Mouse (Mus musculus) CH12.LX (cell line): ENCODE measurements at regions not wholly inside any gene's neighbourhood (a gene's known extent, or its start where the extent isn't known, plus 50 kb on each side); places are given as distances from the start of the nearest gene placed in this dataset.

Source experiments
- DNase-seq: peaks from one replicate; pipeline ENCODE4 v3.0.0-alpha.2; 2013; ENCODE audit errors: extremely low read depth
- H3K27ac ChIP-seq: 2 replicates; pipeline ENCODE4 v1.5.1; 2012; ENCODE audit warnings: low read depth, mild to moderate bottlenecking, control low read depth, moderate library complexity; ENCODE audit not compliant: insufficient read depth
- H3K27me3 ChIP-seq: replicated peaks from 2 replicates; pipeline ENCODE3; 2012; ENCODE audit warnings: inconsistent platforms
- H3K36me3 ChIP-seq, 2 experiments: replicated peaks in 1 of 2; 2 replicates each; pipeline versions ENCODE3 to v1.6.1; 2012; ENCODE audit warnings: inconsistent platforms in 1 of 2, low read length in 1 of 2, mild to moderate bottlenecking in 1 of 2, mixed read lengths in 1 of 2, moderate library complexity in 1 of 2; ENCODE audit not compliant: control insufficient read depth in 1 of 2, insufficient read depth in 1 of 2
- H3K4me1 ChIP-seq, 2 experiments: 2 replicates each; pipeline ENCODE4 v1.6.1; 2012; ENCODE audit warnings: inconsistent platforms in 1 of 2, moderate library complexity in 1 of 2; ENCODE audit not compliant: insufficient read depth in 2 of 2, control insufficient read depth in 1 of 2
- H3K4me2 ChIP-seq: 2 replicates; pipeline ENCODE4 v1.6.1; 2012; ENCODE audit warnings: low read depth, mild to moderate bottlenecking, control low read depth; ENCODE audit not compliant: poor library complexity, insufficient read depth, severe bottlenecking
- H3K4me3 ChIP-seq, 3 experiments: fragments of 150-350 bp in 1 of 3; sonication (generic) in 1 of 3; replicated peaks in 1 of 3; 2 replicates each; pipeline versions ENCODE3 to v1.5.1; 2011 to 2012; ENCODE audit warnings: low read depth in 2 of 3, low read length in 2 of 3, mild to moderate bottlenecking in 2 of 3, moderate library complexity in 2 of 3, control low read depth in 1 of 3, improper control_type of control experiment in 1 of 3, inconsistent platforms in 1 of 3, mixed read lengths in 1 of 3; ENCODE audit not compliant: poor library complexity in 1 of 3
- H3K79me2 ChIP-seq: replicated peaks from 2 replicates; pipeline ENCODE4 v1.6.1; 2012; ENCODE audit warnings: mild to moderate bottlenecking, moderate library complexity; ENCODE audit not compliant: control insufficient read depth, poor library complexity, insufficient read depth, severe bottlenecking; ENCODE audit errors: extremely low read depth
- H3K9ac ChIP-seq: 2 replicates; pipeline ENCODE4 v1.6.1; 2012; ENCODE audit warnings: low read depth, mild to moderate bottlenecking, control low read depth, moderate library complexity; ENCODE audit not compliant: insufficient read depth
- H3K9me3 ChIP-seq: replicated peaks from 2 replicates; pipeline ENCODE3; 2012; ENCODE audit warnings: low read length, inconsistent platforms, mixed read lengths
- BHLHE40 ChIP-seq: IDR thresholded peaks from 2 replicates; pipeline ENCODE4 v1.6.1; 2011; ENCODE audit warnings: mild to moderate bottlenecking, low read depth, low read length, improper control_type of control experiment
- CHD1 ChIP-seq: IDR thresholded peaks from 2 replicates; pipeline ENCODE4 v1.6.1; 2012; ENCODE audit warnings: low read depth, low read length, improper control_type of control experiment, inconsistent platforms
- CTCF ChIP-seq, 2 experiments: IDR thresholded peaks in 1 of 2; conservative IDR thresholded peaks in 1 of 2; 2 replicates each; pipeline ENCODE4 v1.5.1; 2011 to 2012; ENCODE audit warnings: low read depth in 2 of 2, low read length in 2 of 2, improper control_type of control experiment in 1 of 2, inconsistent platforms in 1 of 2, mild to moderate bottlenecking in 1 of 2, moderate library complexity in 1 of 2
- EP300 ChIP-seq: IDR thresholded peaks from 2 replicates; pipeline ENCODE4 v1.6.1; 2011; ENCODE audit warnings: low read length, improper control_type of control experiment
- ETS1 ChIP-seq: conservative IDR thresholded peaks from 2 replicates; pipeline ENCODE4 v1.6.1; 2012; ENCODE audit warnings: low read depth, mild to moderate bottlenecking, inconsistent platforms, low read length, improper control_type of control experiment, moderate library complexity
- GABPA ChIP-seq: IDR thresholded peaks from 2 replicates; pipeline ENCODE4 v1.6.1; 2012; ENCODE audit warnings: low read depth, low read length, improper control_type of control experiment, inconsistent platforms; ENCODE audit not compliant: insufficient replicate concordance
- IRF4 ChIP-seq: IDR thresholded peaks from 2 replicates; pipeline ENCODE4 v1.6.1; 2014; ENCODE audit warnings: low read depth, mild to moderate bottlenecking, inconsistent platforms, low read length, improper control_type of control experiment
- KAT2A ChIP-seq: IDR thresholded peaks from 2 replicates; pipeline ENCODE4 v1.6.1; 2012; ENCODE audit warnings: low read length, improper control_type of control experiment, inconsistent platforms; ENCODE audit not compliant: insufficient replicate concordance
- MAX ChIP-seq: IDR thresholded peaks from 2 replicates; pipeline ENCODE4 v1.6.1; 2011; ENCODE audit warnings: low read length, improper control_type of control experiment
- MXI1 ChIP-seq: IDR thresholded peaks from 2 replicates; pipeline ENCODE4 v1.6.1; 2011; ENCODE audit warnings: mild to moderate bottlenecking, low read depth, low read length, improper control_type of control experiment
- NELFE ChIP-seq: IDR thresholded peaks from 2 replicates; pipeline ENCODE4 v1.6.1; 2011; ENCODE audit warnings: low read depth, low read length, improper control_type of control experiment
- NRF1 ChIP-seq: IDR thresholded peaks from 2 replicates; pipeline ENCODE4 v1.6.1; 2014; ENCODE audit warnings: low read depth, mild to moderate bottlenecking, inconsistent platforms, low read length, improper control_type of control experiment, moderate library complexity
- PAX5 ChIP-seq: IDR thresholded peaks from 2 replicates; pipeline ENCODE4 v1.6.1; 2012; ENCODE audit warnings: low read length, inconsistent platforms, mixed read lengths
- POLR2A ChIP-seq: IDR thresholded peaks from 2 replicates; pipeline ENCODE4 v1.6.1; 2011; ENCODE audit warnings: low read depth, mild to moderate bottlenecking, improper control_type of control experiment, low read length
- POLR2AphosphoS2 ChIP-seq: IDR thresholded peaks from 2 replicates; pipeline ENCODE4 v1.6.1; 2011; ENCODE audit warnings: low read depth, low read length, improper control_type of control experiment
- RAD21 ChIP-seq: IDR thresholded peaks from 2 replicates; pipeline ENCODE4 v1.6.1; 2011; ENCODE audit warnings: low read depth, mild to moderate bottlenecking, low read length, improper control_type of control experiment, moderate library complexity
- SIN3A ChIP-seq: IDR thresholded peaks from 2 replicates; pipeline ENCODE4 v1.6.1; 2012; ENCODE audit warnings: low read length, improper control_type of control experiment, inconsistent platforms
- SMC3 ChIP-seq: IDR thresholded peaks from 2 replicates; pipeline ENCODE4 v1.6.1; 2011; ENCODE audit warnings: low read depth, low read length, improper control_type of control experiment
- TBP ChIP-seq: conservative IDR thresholded peaks from 2 replicates; pipeline ENCODE4 v1.6.1; 2011; ENCODE audit warnings: low read depth, low read length, improper control_type of control experiment
- TCF12 ChIP-seq: IDR thresholded peaks from 2 replicates; pipeline ENCODE4 v1.6.1; 2014; ENCODE audit warnings: low read depth, mild to moderate bottlenecking, inconsistent platforms, low read length, improper control_type of control experiment
- USF2 ChIP-seq: conservative IDR thresholded peaks from 2 replicates; pipeline ENCODE4 v1.6.1; 2011; ENCODE audit warnings: low read depth, low read length, improper control_type of control experiment
- ZC3H11A ChIP-seq: IDR thresholded peaks from 2 replicates; pipeline ENCODE4 v1.6.1; 2012; ENCODE audit warnings: low read depth, mild to moderate bottlenecking, inconsistent platforms, low read length, improper control_type of control experiment
- ZKSCAN1 ChIP-seq: IDR thresholded peaks from 2 replicates; pipeline ENCODE4 v1.6.1; 2012; ENCODE audit warnings: low read depth, inconsistent platforms, low read length, improper control_type of control experiment, borderline replicate concordance
- dilution Hi-C: fragments of 300-500 bp; cut with MboI; formaldehyde crosslinking; loops from 2 replicates; pipeline ENCODE4 v1.14.3; 2020; ENCODE audit warnings: low sequenced_read_pairs; ENCODE audit not compliant: extremely low pct_unique_long_range_greater_than_20kb, extremely low pct_ligation_motif_present
- in situ Hi-C: fragments of 300-500 bp; cut with MboI; formaldehyde crosslinking; loops from 3 replicates; pipeline ENCODE4 v1.14.3; 2019; ENCODE audit warnings: low sequenced_read_pairs, low pct_ligation_motif_present, low pct_unique_long_range_greater_than_20kb, mixed read lengths

- Histone ChIP-seq H3K79me2 (no peaks in the 10 kb centered on the region), H3K9ac (no peak overlapping the region), H3K36me3 (no peaks in the 10 kb centered on the region), H3K27me3 (no peaks in the 10 kb centered on the region), H3K4me1 (peaks cover 3 to 19% of the 10 kb centered on the region in 2 experiments; a peak in 2 of 4 replicates), H3K4me3 (no peak overlapping the region), H3K4me2 (no peak overlapping the region), H3K9me3 (no peaks in the 10 kb centered on the region)
- dilution Hi-C loops (no loop called here), in situ Hi-C loops (no loop called here)
- peak; percentile 23 for DNase-seq
- no peak for TF ChIP-seq USF2
- TF ChIP-seq RAD21: no peak
- TF ChIP-seq TCF12: no peak
- TF ChIP-seq, all 38 proteins: peak for 0
- H3K27ac ChIP-seq: no peak overlapping the region
These were observed 147.3 kb upstream of the Cdh6 start for GRCm38 (mm10) chr15:13320599-13321348.

- no peak for DNase-seq
- H3K4me2 ChIP-seq: no peak overlapping the region
- no peak overlapping the region for H3K4me3 ChIP-seq
- TF ChIP-seq EP300: no peak
- TF ChIP-seq ZKSCAN1: no peak
- no peak for TF ChIP-seq TCF12
- no peak for TF ChIP-seq POLR2AphosphoS2
- no peak for TF ChIP-seq SIN3A
- no peak for TF ChIP-seq KAT2A
- TF ChIP-seq NELFE: no peak
- TF ChIP-seq CHD1: no peak
- TF ChIP-seq NRF1: no peak
- H3K36me3 ChIP-seq: no peaks in the 10 kb centered on the region
- no peak overlapping the region for H3K9ac ChIP-seq
- no peaks in the 10 kb centered on the region for H3K79me2 ChIP-seq
- no peaks in the 10 kb centered on the region for H3K4me1 ChIP-seq
- no peaks in the 10 kb centered on the region for H3K27me3 ChIP-seq
- H3K27ac ChIP-seq: no peak overlapping the region
- dilution Hi-C loops: no loop called here
- in situ Hi-C loops: no loop called here
- no peaks in the 10 kb centered on the region for H3K9me3 ChIP-seq
These were observed 131.1 kb upstream of the Cdh6 start for GRCm38 (mm10) chr15:13304562-13304961.

- Histone ChIP-seq H3K9me3 (no peaks in the 10 kb centered on the region), H3K4me2 (no peak overlapping the region)
- no peak for TF ChIP-seq ZKSCAN1
- TF ChIP-seq SMC3: no peak
- TF ChIP-seq USF2: no peak
- TF ChIP-seq NRF1: no peak
- no peak for TF ChIP-seq TBP
- TF ChIP-seq PAX5: no peak
- no peak for TF ChIP-seq ETS1
- TF ChIP-seq MAX: no peak
- TF ChIP-seq IRF4: no peak
- no peak for TF ChIP-seq GABPA
- TF ChIP-seq ZC3H11A: no peak
- no peak for TF ChIP-seq MXI1
- TF ChIP-seq BHLHE40: no peak
- TF ChIP-seq POLR2A: no peak
- TF ChIP-seq CTCF (conservative IDR thresholded peaks at IDR 0.05 in 1 of 2, IDR thresholded peaks at IDR 0.05 in 1 of 2; ENCODE audit: low read depth in 2 of 2, low read length in 2 of 2): no peak
- TF ChIP-seq, all 38 proteins: peak for 0
- no peak for DNase-seq
- no peak overlapping the region for H3K9ac ChIP-seq
- H3K27me3 ChIP-seq: no peaks in the 10 kb centered on the region
- no peak overlapping the region for H3K27ac ChIP-seq
- H3K4me1 ChIP-seq: no peaks in the 10 kb centered on the region; a peak in 1 of 4 replicates
- H3K4me3 ChIP-seq: no peak overlapping the region
- H3K79me2 ChIP-seq: no peaks in the 10 kb centered on the region
- no peaks in the 10 kb centered on the region for H3K36me3 ChIP-seq
- dilution Hi-C loops (no loop called here), in situ Hi-C loops (no loop called here)
These were observed 130.0 kb upstream of the Cdh6 start for GRCm38 (mm10) chr15:13303456-13303855.
